ENCODE assay signal across 9 mouse cellular contexts in genomic region chr2:143867326-143867725, GRCm38 (mm10). TPM values are rescaled to one million over a fixed set of nuclear protein-coding genes. Genes with fewer than 3 reads are reported as not detected.
DNase-seq lines count a peak whose midpoint lies in the region; ATAC-seq lines count a peak whose summit lies in the region.
"Had no signal": no experiment of that assay in that cellular context is flagged by ENCODE, and none has a peak within 500 bp of the region (broad histone marks: within the 10 kb centered on the region; RNA-seq: fewer than 3 reads in every experiment).

No protein-coding gene starts in this region.

- H3K27ac ChIP-seq in forebrain, embryonic 10.5 days, result no peak overlapping the region
- H3K27ac ChIP-seq in heart, embryonic 15.5 days, result peak overlapping the region; percentile 25; the same call in 1 of the 2 replicates
- no peak overlapping the region for H3K27ac ChIP-seq in liver, embryonic 13.5 days
- H3K27ac ChIP-seq in neural tube, embryonic 12.5 days, result no peak overlapping the region

- peak; percentile 28; the same call in 1 of the 2 replicates for ATAC-seq in heart, embryonic 15.5 days (replicated peaks; ENCODE audit: insufficient number of reproducible peaks, insufficient read depth, low FRiP score, low read depth)
- ATAC-seq in liver, embryonic 13.5 days (ENCODE audit: low read depth), result peak; percentile 28; the same call in 1 of the 2 replicates
- ATAC-seq in neural tube, embryonic 12.5 days (ENCODE audit: low FRiP score, low read depth), result peak; percentile 43; the same call in 1 of the 2 replicates

- H3K36me3 ChIP-seq in forebrain, embryonic 10.5 days (replicated peaks), result no peaks in the 10 kb centered on the region
- no peaks in the 10 kb centered on the region for H3K36me3 ChIP-seq in heart, embryonic 15.5 days
- H3K36me3 ChIP-seq in liver, embryonic 13.5 days, result no peaks in the 10 kb centered on the region
- no peaks in the 10 kb centered on the region for H3K36me3 ChIP-seq in neural tube, embryonic 12.5 days

- no peaks in the 10 kb centered on the region for H3K9me3 ChIP-seq in forebrain, embryonic 10.5 days
- no peaks in the 10 kb centered on the region for H3K9me3 ChIP-seq in heart, embryonic 15.5 days (replicated peaks)
- H3K9me3 ChIP-seq in liver, embryonic 13.5 days (replicated peaks), result no peaks in the 10 kb centered on the region
- no peaks in the 10 kb centered on the region for H3K9me3 ChIP-seq in neural tube, embryonic 12.5 days

- WGBS in forebrain, embryonic 10.5 days, result 17% methylated on average over 6 of the region's 6 CpGs
- WGBS in heart, embryonic 15.5 days, result 1% methylated on average over 6 of the region's 6 CpGs
- 4% methylated on average over 6 of the region's 6 CpGs for WGBS in liver, embryonic 13.5 days (ENCODE audit: insufficient replicate concordance)
- WGBS in neural tube, embryonic 12.5 days, result 11% methylated on average over 6 of the region's 6 CpGs

- H3K4me1 ChIP-seq in forebrain, embryonic 10.5 days, result peaks cover 14% of the 10 kb centered on the region
- peaks cover 37% of the 10 kb centered on the region for H3K4me1 ChIP-seq in heart, embryonic 15.5 days (replicated peaks)
- peaks cover 43% of the 10 kb centered on the region for H3K4me1 ChIP-seq in liver, embryonic 13.5 days (replicated peaks)
- H3K4me1 ChIP-seq in neural tube, embryonic 12.5 days, result no peaks in the 10 kb centered on the region

- H3K9ac ChIP-seq in heart, embryonic 15.5 days, result peak overlapping the region; percentile 29; the same call in 1 of the 2 replicates
- no peak overlapping the region for H3K9ac ChIP-seq in liver, embryonic 13.5 days
- H3K9ac ChIP-seq in neural tube, embryonic 12.5 days, result no peak overlapping the region

- DNase-seq in CD4-positive, CD25-positive, alpha-beta regulatory T cell, adult 2 months (ENCODE audit: low read depth, low spot score), result peak; percentile 78
- DNase-seq in brain, embryonic 18.5 days (ENCODE audit: low read depth, low spot score), result peak; percentile 55
- DNase-seq in forebrain, embryonic 10.5 days (ENCODE audit: extremely low spot score, low spot score), result peak; percentile 72
- DNase-seq in kidney, postnatal 25 days, result peak; percentile 87
- DNase-seq in liver, embryonic 13.5 days, result peak; percentile 11
- DNase-seq in telencephalon, adult 2 months (ENCODE audit: low read depth, low spot score), result peak; percentile 62

- no peak overlapping the region for H3K4me3 ChIP-seq in forebrain, embryonic 10.5 days
- no peak overlapping the region for H3K4me3 ChIP-seq in heart, embryonic 15.5 days
- H3K4me3 ChIP-seq in liver, embryonic 13.5 days (replicated peaks), result 0 out of 2 replicates have a peak overlapping the region, but pooled peaks have one; percentile 11
- no peak overlapping the region for H3K4me3 ChIP-seq in neural tube, embryonic 12.5 days
- H3K4me3 ChIP-seq: erythroblast, embryonic 14.5 days had no signal

- H3K27me3 ChIP-seq in forebrain, embryonic 10.5 days (ENCODE audit: poor library complexity, severe bottlenecking), result peaks cover 41% of the 10 kb centered on the region
- H3K27me3 ChIP-seq in heart, embryonic 15.5 days, result no peaks in the 10 kb centered on the region
- peaks cover 19% of the 10 kb centered on the region for H3K27me3 ChIP-seq in liver, embryonic 13.5 days
- H3K27me3 ChIP-seq in neural tube, embryonic 12.5 days (replicated peaks), result no peaks in the 10 kb centered on the region

- H3K4me2 ChIP-seq in heart, embryonic 15.5 days, result 0 out of 2 replicates have a peak overlapping the region, but pooled peaks have one; percentile 32
- H3K4me2 ChIP-seq in liver, embryonic 13.5 days, result no peak overlapping the region
- H3K4me2 ChIP-seq in neural tube, embryonic 12.5 days (replicated peaks), result no peak overlapping the region

RNA-seq across cellular contexts. Expression of gene Bfsp1, which starts 4.4 kb away (rescaled TPM):
- 0.74 and 0.75 TPM in 2 replicates for polyA plus RNA-seq in forebrain, embryonic 10.5 days (2016; fragmentation: Nextera tagmentation; extraction: Ambion mirVana)
- 1.5 and 1.8 TPM in 2 replicates for polyA plus RNA-seq in heart, embryonic 15.5 days (2015; fragmentation: Nextera tagmentation; extraction: Ambion mirVana)
- polyA plus RNA-seq in liver, embryonic 13.5 days (2015; fragmentation: Nextera tagmentation; extraction: Ambion mirVana), result 0.16 and 0.20 TPM in 2 replicates
- polyA plus RNA-seq in neural tube, embryonic 12.5 days (2016; fragmentation: Nextera tagmentation; extraction: Ambion mirVana), result 1.3 and 1.4 TPM in 2 replicates
- polyA plus RNA-seq: erythroblast, embryonic 14.5 days had no signal

RNA-seq across cellular contexts. Expression of gene Dstn, which starts 47.8 kb away (rescaled TPM):
- 275 and 290 TPM in 2 replicates for polyA plus RNA-seq in forebrain, embryonic 10.5 days (2016; fragmentation: Nextera tagmentation; extraction: Ambion mirVana)
- 779 and 868 TPM in 2 replicates for polyA plus RNA-seq in heart, embryonic 15.5 days (2015; fragmentation: Nextera tagmentation; extraction: Ambion mirVana)
- 138 and 162 TPM in 2 replicates for polyA plus RNA-seq in liver, embryonic 13.5 days (2015; fragmentation: Nextera tagmentation; extraction: Ambion mirVana)
- polyA plus RNA-seq in neural tube, embryonic 12.5 days (2016; fragmentation: Nextera tagmentation; extraction: Ambion mirVana), result 369 and 391 TPM in 2 replicates

Comparison
In these comparisons a context has a peak if more than half of its experiments do, and no peak if none do; other contexts are left out.
1. DNase-seq: peak in every context shown above with its lines; median percentile 87 in kidney, postnatal 25 days; 78 in CD4-positive, CD25-positive, alpha-beta regulatory T cell, adult 2 months; 72 in forebrain, embryonic 10.5 days; 62 in telencephalon, adult 2 months; 55 in brain, embryonic 18.5 days; 11 in liver, embryonic 13.5 days.